Mouse (Mus musculus) cerebellum, adult 2 months (tissue): ENCODE data around the gene Carm1. TPM values are rescaled to one million over a fixed set of nuclear protein-coding genes. Genes with fewer than 3 reads are reported as not detected.

ENCODE experiments used
- DNase-seq, 2 experiments: peaks; one replicate each; pipeline ENCODE4 v3.0.0; 2021
- H3K27ac ChIP-seq: fragments of 200-500 bp; 2 replicates; pipeline ENCODE4 v1.5.1; 2012; ENCODE audit warnings: low read length, control low read depth, inconsistent platforms; ENCODE audit not compliant: insufficient read depth
- H3K27me3 ChIP-seq: fragments of 200-500 bp; 2 replicates; pipeline ENCODE4 v1.6.1; 2012; ENCODE audit warnings: inconsistent platforms, mild to moderate bottlenecking, low read length, moderate library complexity; ENCODE audit not compliant: control insufficient read depth, insufficient read depth
- H3K4me1 ChIP-seq: fragments of 200-500 bp; 2 replicates; pipeline ENCODE4 v1.6.1; 2011; ENCODE audit warnings: low read length; ENCODE audit not compliant: control insufficient read depth, insufficient read depth
- H3K4me3 ChIP-seq: fragments of 200-500 bp; replicated peaks from 2 replicates; pipeline ENCODE3; 2011; ENCODE audit warnings: mild to moderate bottlenecking, low read depth, low read length, control low read depth; ENCODE audit not compliant: insufficient read depth
- CTCF ChIP-seq: fragments of 200-500 bp; IDR thresholded peaks from 2 replicates; pipeline ENCODE4 v1.5.1; 2011; ENCODE audit warnings: low read depth, mild to moderate bottlenecking, control low read depth, low read length, moderate library complexity, borderline replicate concordance; ENCODE audit not compliant: insufficient read depth
- POLR2A ChIP-seq: fragments of 200-500 bp; IDR thresholded peaks from 2 replicates; pipeline ENCODE4 v1.6.1; 2011; ENCODE audit warnings: low read length, control low read depth, borderline replicate concordance; ENCODE audit not compliant: insufficient read depth
- WGBS: fragments of 180-500 bp; shearing (Covaris S2); methylation state at CpG from one replicate; pipeline ENCODE4 v1.1.7; 2018; 5-methylcytosine and 5-hydroxymethylcytosine counted together
- polyA plus RNA-seq: library from polyadenylated mRNA; depleted of rRNA; stranded (reverse); fragments of >200 nt; gene quantifications from 2 replicates; pipeline ENCODE4 v1.2.3, GENCODE M21; 2012

The Carm1 gene
- polyA plus RNA-seq, 1 experiment: 51.0 TPM

- no peak overlapping the region for H3K4me3 ChIP-seq
- WGBS: 34% methylated on average over 2 of the region's 2 CpGs
- no peaks in the 10 kb centered on the region; the same call in 1 of the 2 replicates for H3K4me1 ChIP-seq
- no peak overlapping the region for H3K27ac ChIP-seq
- no peak for DNase-seq
- TF ChIP-seq CTCF (peak; percentile 41; the same call in 1 of the 2 replicates), POLR2A (no peak)
- no peaks in the 10 kb centered on the region for H3K27me3 ChIP-seq
These were observed 51.5 kb downstream of the Carm1 start for GRCm38 (mm10) chr9:21598198-21598597.

GRCm38 (mm10) chr9:21600186-21600585 lies 53.5 kb downstream of the Carm1 start:
- WGBS: 74% methylated on average over 3 of the region's 3 CpGs
- Histone ChIP-seq H3K27ac (no peak overlapping the region), H3K4me3 (no peak overlapping the region), H3K4me1 (no peaks in the 10 kb centered on the region), H3K27me3 (no peaks in the 10 kb centered on the region)
- TF ChIP-seq POLR2A (no peak), CTCF (no peak)
- DNase-seq: no peak

- DNase-seq: no peak
- H3K4me3 ChIP-seq: no peak overlapping the region
- no peaks in the 10 kb centered on the region for H3K27me3 ChIP-seq
- 89% methylated on average over 2 of the region's 2 CpGs for WGBS
- H3K4me1 ChIP-seq: no peaks in the 10 kb centered on the region
- no peak for TF ChIP-seq POLR2A
- TF ChIP-seq CTCF: no peak
- no peak overlapping the region for H3K27ac ChIP-seq
These were observed 54.4 kb downstream of the Carm1 start for GRCm38 (mm10) chr9:21601073-21601472.

DNA sequence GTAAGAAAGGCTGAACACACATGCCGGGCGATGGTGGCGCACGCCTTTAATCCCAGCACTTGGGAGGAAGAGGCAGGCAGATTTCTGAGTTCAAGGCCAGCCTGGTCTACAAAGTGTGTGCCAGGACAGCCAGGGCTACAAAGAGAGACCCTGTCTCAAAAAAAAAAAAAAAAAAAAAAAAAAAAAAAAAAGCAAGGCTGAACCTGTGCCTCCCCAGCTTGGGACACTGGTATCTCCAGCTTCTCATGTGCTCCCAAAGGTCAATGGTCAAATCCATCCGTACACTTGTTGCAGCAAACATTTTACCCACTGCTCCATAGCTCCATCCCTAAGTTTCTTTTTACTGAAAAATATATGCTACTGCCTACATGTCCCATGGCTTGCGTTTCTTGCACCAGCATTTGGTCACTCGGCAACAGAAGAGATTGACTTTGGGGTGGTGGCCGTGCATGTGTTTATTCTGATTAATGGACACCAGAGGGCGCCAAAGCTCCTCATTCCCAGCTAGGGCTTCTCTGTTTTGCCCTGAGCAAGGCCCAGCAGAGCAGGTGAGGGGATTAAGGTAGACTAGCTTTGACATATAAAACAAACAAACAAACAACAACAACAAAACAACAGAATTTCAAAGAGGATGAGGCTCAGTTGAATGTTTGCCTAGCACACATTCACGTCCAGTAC lies 55.2 kb downstream of the Carm1 start:
- 49% methylated on average over 10 of the region's 10 CpGs for WGBS
- peak; percentile 75 to 77 for DNase-seq
- TF ChIP-seq POLR2A (no peak), CTCF (peak; percentile 86)

DNA sequence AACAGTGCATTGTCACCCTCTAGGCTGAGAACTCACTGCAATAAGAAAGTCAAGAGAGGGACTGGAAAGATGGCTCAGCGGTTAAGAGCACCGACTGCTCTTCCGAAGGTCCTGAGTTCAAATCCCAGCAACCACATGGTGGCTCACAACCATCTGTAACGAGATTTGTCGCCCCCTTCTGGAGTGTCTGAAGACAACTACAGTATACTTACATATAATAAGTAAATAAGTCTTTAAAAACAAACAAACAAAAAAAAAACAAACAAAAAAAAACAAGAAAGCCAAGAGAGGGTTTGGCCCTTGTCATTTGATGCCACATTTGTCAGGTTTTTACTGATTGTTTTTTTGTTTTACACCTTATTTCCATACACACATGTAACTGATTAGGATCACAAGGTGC lies 57.4 kb downstream of the Carm1 start:
- TF ChIP-seq POLR2A: no peak
- no peak overlapping the region for H3K4me3 ChIP-seq
- no peaks in the 10 kb centered on the region for H3K27me3 ChIP-seq
- DNase-seq: no peak
- H3K4me1 ChIP-seq: no peaks in the 10 kb centered on the region
- 70% methylated on average over 5 of the region's 5 CpGs for WGBS
- no peak overlapping the region for H3K27ac ChIP-seq

More for the DNA sequence above, 55.2 kb downstream of the Carm1 start:
- Histone ChIP-seq H3K27ac (no peak overlapping the region), H3K27me3 (no peaks in the 10 kb centered on the region), H3K4me3 (no peak overlapping the region), H3K4me1 (no peaks in the 10 kb centered on the region)

GRCm38 (mm10) chr9:21605865-21606264 lies 59.2 kb downstream of the Carm1 start:
- TF ChIP-seq POLR2A (no peak), CTCF (no peak)
- DNase-seq: no peak
- Histone ChIP-seq H3K27ac (no peak overlapping the region), H3K27me3 (no peaks in the 10 kb centered on the region), H3K4me3 (no peak overlapping the region), H3K4me1 (no peaks in the 10 kb centered on the region)
- 80% methylated on average over 5 of the region's 5 CpGs for WGBS

DNA sequence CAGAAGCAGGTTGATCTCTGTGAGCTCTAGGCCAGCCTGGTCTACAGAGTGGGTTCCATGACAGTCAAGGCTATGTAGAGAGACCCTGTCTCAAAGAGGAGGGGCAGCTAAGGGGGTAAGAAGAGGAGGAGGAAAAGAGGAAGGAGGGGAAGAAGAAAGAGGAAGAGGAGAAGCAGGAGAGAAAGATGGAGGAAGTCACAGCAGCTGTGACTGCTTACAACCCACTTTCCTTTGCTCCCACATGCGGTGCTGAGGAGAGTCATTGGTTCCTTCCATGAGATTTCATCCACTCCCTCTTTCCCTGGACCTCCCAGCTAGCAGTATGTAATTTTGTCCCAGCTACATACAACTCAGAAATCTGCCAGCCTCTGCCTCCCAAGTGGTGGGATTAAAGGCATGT lies 60.0 kb downstream of the Carm1 start:
- Histone ChIP-seq H3K27me3 (no peaks in the 10 kb centered on the region), H3K4me3 (no peak overlapping the region), H3K4me1 (no peaks in the 10 kb centered on the region), H3K27ac (no peak overlapping the region)
- WGBS: 84% methylated on average over 1 of the region's 1 CpGs
- TF ChIP-seq CTCF (no peak), POLR2A (no peak)
- DNase-seq: no peak

GRCm38 (mm10) chr9:21609861-21610260 lies 63.2 kb downstream of the Carm1 start:
- WGBS: 89% methylated on average over 1 of the region's 1 CpGs
- no peak for DNase-seq

More at GRCm38 (mm10) chr9:21609861-21610260, 63.2 kb downstream of the Carm1 start:
- Histone ChIP-seq H3K4me3 (no peak overlapping the region), H3K4me1 (no peaks in the 10 kb centered on the region), H3K27ac (no peak overlapping the region), H3K27me3 (no peaks in the 10 kb centered on the region)
- TF ChIP-seq CTCF (no peak), POLR2A (no peak)
